Mouse (Mus musculus): ENCODE measurements around the gene Ccl6. TPM values are rescaled to one million over a fixed set of nuclear protein-coding genes. Genes with fewer than 3 reads are reported as not detected.

The Ccl6 gene
- polyA plus RNA-seq, 1 experiment = 6.2 TPM

GRCm38 (mm10) chr11:83618238-83618637, 25.4 kb upstream of the Ccl6 start:
- H3K4me3 ChIP-seq (ENCODE audit: insufficient read depth, low read depth, low read length) = no peak overlapping the region
- no peaks in the 10 kb centered on the region for H3K4me1 ChIP-seq (ENCODE audit: control insufficient read depth, insufficient read depth, low read length)
- no peak for DNase-seq
- H3K36me3 ChIP-seq (ENCODE audit: control insufficient read depth, insufficient read depth, low read length) = no peaks in the 10 kb centered on the region
- H3K27me3 ChIP-seq (replicated peaks; ENCODE audit: control insufficient read depth, insufficient read depth, low read length) = no peaks in the 10 kb centered on the region
- H3K27ac ChIP-seq (ENCODE audit: insufficient read depth, low read depth, low read length) = no peak overlapping the region
- TF ChIP-seq CTCF (conservative IDR thresholded peaks at IDR 0.05; ENCODE audit: insufficient read depth, insufficient read length, low read depth, low read length) (no peak), POLR2A (IDR thresholded peaks at IDR 0.05; ENCODE audit: low read depth, low read length) (no peak)
- 64% methylated on average over 5 of the region's 5 CpGs for WGBS

DNA sequence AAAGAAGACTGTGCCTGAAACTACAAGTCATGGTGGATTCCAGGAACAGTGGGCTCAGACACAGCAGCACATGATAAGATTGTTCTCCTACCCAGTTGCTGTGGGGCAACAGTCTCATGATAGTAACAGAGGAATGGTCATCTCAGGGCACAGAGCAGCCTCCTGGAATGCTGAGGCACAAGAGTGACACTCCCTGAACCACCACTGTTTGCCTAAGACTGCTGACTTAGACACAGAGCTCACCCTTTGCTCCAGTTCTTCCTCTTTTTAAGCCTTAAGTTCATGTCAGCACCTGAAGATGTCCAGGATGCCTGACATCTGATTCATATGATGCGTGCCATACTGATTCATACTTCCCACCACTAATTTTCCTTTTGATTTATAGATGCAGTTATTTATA, 23.7 kb upstream of the Ccl6 start:
- no peaks in the 10 kb centered on the region for H3K36me3 ChIP-seq (ENCODE audit: control insufficient read depth, insufficient read depth, low read length)
- no peak overlapping the region for H3K4me3 ChIP-seq (ENCODE audit: insufficient read depth, low read depth, low read length)
- no peak overlapping the region for H3K27ac ChIP-seq (ENCODE audit: insufficient read depth, low read depth, low read length)
- 88% methylated on average over 1 of the region's 1 CpGs for WGBS
- TF ChIP-seq POLR2A (IDR thresholded peaks at IDR 0.05; ENCODE audit: low read depth, low read length) (no peak), CTCF (conservative IDR thresholded peaks at IDR 0.05; ENCODE audit: insufficient read depth, insufficient read length, low read depth, low read length) (no peak)
- no peak for DNase-seq
- no peaks in the 10 kb centered on the region for H3K4me1 ChIP-seq (ENCODE audit: control insufficient read depth, insufficient read depth, low read length)
- no peaks in the 10 kb centered on the region for H3K27me3 ChIP-seq (replicated peaks; ENCODE audit: control insufficient read depth, insufficient read depth, low read length)

- no peaks in the 10 kb centered on the region for H3K36me3 ChIP-seq (ENCODE audit: control insufficient read depth, insufficient read depth, low read length)
- H3K27ac ChIP-seq (ENCODE audit: insufficient read depth, low read depth, low read length) = no peak overlapping the region
- H3K27me3 ChIP-seq (replicated peaks; ENCODE audit: control insufficient read depth, insufficient read depth, low read length) = no peaks in the 10 kb centered on the region
- no peak for DNase-seq
- TF ChIP-seq CTCF (conservative IDR thresholded peaks at IDR 0.05; ENCODE audit: insufficient read depth, insufficient read length, low read depth, low read length) (no peak), POLR2A (IDR thresholded peaks at IDR 0.05; ENCODE audit: low read depth, low read length) (no peak)
- no peak overlapping the region for H3K4me3 ChIP-seq (ENCODE audit: insufficient read depth, low read depth, low read length)
- H3K4me1 ChIP-seq (ENCODE audit: control insufficient read depth, insufficient read depth, low read length) = no peaks in the 10 kb centered on the region
- WGBS = 85% methylated on average over 2 of the region's 2 CpGs
These were observed 18.0 kb upstream of the Ccl6 start for GRCm38 (mm10) chr11:83610900-83611299.

- Histone ChIP-seq H3K4me3 (ENCODE audit: insufficient read depth, low read depth, low read length) (no peak overlapping the region), H3K27me3 (replicated peaks; ENCODE audit: control insufficient read depth, insufficient read depth, low read length) (no peaks in the 10 kb centered on the region), H3K36me3 (ENCODE audit: control insufficient read depth, insufficient read depth, low read length) (no peaks in the 10 kb centered on the region), H3K4me1 (ENCODE audit: control insufficient read depth, insufficient read depth, low read length) (no peaks in the 10 kb centered on the region), H3K27ac (ENCODE audit: insufficient read depth, low read depth, low read length) (no peak overlapping the region)
- DNase-seq = no peak
- WGBS = 38% methylated on average over 1 of the region's 1 CpGs
- TF ChIP-seq POLR2A (IDR thresholded peaks at IDR 0.05; ENCODE audit: low read depth, low read length) = no peak
- no peak for TF ChIP-seq CTCF (conservative IDR thresholded peaks at IDR 0.05; ENCODE audit: insufficient read depth, insufficient read length, low read depth, low read length)
These were observed 13.5 kb upstream of the Ccl6 start for GRCm38 (mm10) chr11:83606396-83606795.

GRCm38 (mm10) chr11:83605535-83605934, 12.6 kb upstream of the Ccl6 start:
- no peak overlapping the region for H3K27ac ChIP-seq (ENCODE audit: insufficient read depth, low read depth, low read length)
- TF ChIP-seq CTCF (conservative IDR thresholded peaks at IDR 0.05; ENCODE audit: insufficient read depth, insufficient read length, low read depth, low read length) (no peak), POLR2A (IDR thresholded peaks at IDR 0.05; ENCODE audit: low read depth, low read length) (no peak)
- no peak for DNase-seq
- no peaks in the 10 kb centered on the region for H3K27me3 ChIP-seq (replicated peaks; ENCODE audit: control insufficient read depth, insufficient read depth, low read length)
- no peaks in the 10 kb centered on the region for H3K36me3 ChIP-seq (ENCODE audit: control insufficient read depth, insufficient read depth, low read length)
- no peak overlapping the region for H3K4me3 ChIP-seq (ENCODE audit: insufficient read depth, low read depth, low read length)
- no peaks in the 10 kb centered on the region for H3K4me1 ChIP-seq (ENCODE audit: control insufficient read depth, insufficient read depth, low read length)
- 93% methylated on average over 3 of the region's 3 CpGs for WGBS

GRCm38 (mm10) chr11:83604698-83605097, 11.8 kb upstream of the Ccl6 start:
- H3K4me3 ChIP-seq (ENCODE audit: insufficient read depth, low read depth, low read length) = no peak overlapping the region
- 93% methylated on average over 4 of the region's 4 CpGs for WGBS
- H3K27ac ChIP-seq (ENCODE audit: insufficient read depth, low read depth, low read length) = no peak overlapping the region
- no peak for TF ChIP-seq CTCF (conservative IDR thresholded peaks at IDR 0.05; ENCODE audit: insufficient read depth, insufficient read length, low read depth, low read length)
- H3K36me3 ChIP-seq (ENCODE audit: control insufficient read depth, insufficient read depth, low read length) = no peaks in the 10 kb centered on the region
- no peak for DNase-seq
- H3K4me1 ChIP-seq (ENCODE audit: control insufficient read depth, insufficient read depth, low read length) = no peaks in the 10 kb centered on the region
- H3K27me3 ChIP-seq (replicated peaks; ENCODE audit: control insufficient read depth, insufficient read depth, low read length) = no peaks in the 10 kb centered on the region

GRCm38 (mm10) chr11:83603399-83603798, 10.5 kb upstream of the Ccl6 start:
- no peak for DNase-seq
- WGBS = 92% methylated on average over 3 of the region's 3 CpGs
- H3K36me3 ChIP-seq (ENCODE audit: control insufficient read depth, insufficient read depth, low read length) = no peaks in the 10 kb centered on the region
- no peaks in the 10 kb centered on the region for H3K4me1 ChIP-seq (ENCODE audit: control insufficient read depth, insufficient read depth, low read length)
- H3K27ac ChIP-seq (ENCODE audit: insufficient read depth, low read depth, low read length) = no peak overlapping the region
- H3K27me3 ChIP-seq (replicated peaks; ENCODE audit: control insufficient read depth, insufficient read depth, low read length) = no peaks in the 10 kb centered on the region
- TF ChIP-seq POLR2A (IDR thresholded peaks at IDR 0.05; ENCODE audit: low read depth, low read length) (no peak), CTCF (conservative IDR thresholded peaks at IDR 0.05; ENCODE audit: insufficient read depth, insufficient read length, low read depth, low read length) (no peak)
- no peak overlapping the region for H3K4me3 ChIP-seq (ENCODE audit: insufficient read depth, low read depth, low read length)

GRCm38 (mm10) chr11:83600576-83600975, 7.7 kb upstream of the Ccl6 start:
- no peaks in the 10 kb centered on the region for H3K27me3 ChIP-seq (replicated peaks; ENCODE audit: control insufficient read depth, insufficient read depth, low read length)
- TF ChIP-seq CTCF (conservative IDR thresholded peaks at IDR 0.05; ENCODE audit: insufficient read depth, insufficient read length, low read depth, low read length) = no peak
- no peak for TF ChIP-seq POLR2A (IDR thresholded peaks at IDR 0.05; ENCODE audit: low read depth, low read length)
- H3K4me1 ChIP-seq (ENCODE audit: control insufficient read depth, insufficient read depth, low read length) = no peaks in the 10 kb centered on the region
- no peak for DNase-seq
- no peak overlapping the region for H3K4me3 ChIP-seq (ENCODE audit: insufficient read depth, low read depth, low read length)
- no peaks in the 10 kb centered on the region for H3K36me3 ChIP-seq (ENCODE audit: control insufficient read depth, insufficient read depth, low read length)
- no peak overlapping the region for H3K27ac ChIP-seq (ENCODE audit: insufficient read depth, low read depth, low read length)
- WGBS = 76% methylated on average over 2 of the region's 2 CpGs
